Mouse (Mus musculus) forebrain, postnatal 0 days (tissue): Measurements from ENCODE around the gene Tmem28. TPM values are rescaled to one million over a fixed set of nuclear protein-coding genes. Genes with fewer than 3 reads are reported as not detected.
A peak's percentile ranks its signal among the peaks of the same experiment; 100 is the strongest.

Experiments used
- ATAC-seq: fragments of 200-750 bp; cut with Nextera tagmentation; 2 replicates; pipeline ENCODE4 v1.8.0; 2017; ENCODE audit warnings: mild to moderate bottlenecking, moderate library complexity
- DNase-seq: peaks from one replicate; pipeline ENCODE4 v3.0.0-alpha.2; 2015
- H3K27ac ChIP-seq: fragments of 300-500 bp; sonication (generic); 2 replicates; pipeline ENCODE4 v1.5.1; 2014; ENCODE audit warnings: low read depth, mild to moderate bottlenecking, antibody characterized with exemption, low read length, moderate library complexity, mixed read lengths
- H3K27me3 ChIP-seq: fragments of 300-500 bp; sonication (generic); 2 replicates; pipeline ENCODE4 v1.6.1; 2014; ENCODE audit warnings: mild to moderate bottlenecking, low read length, mixed read lengths; ENCODE audit not compliant: insufficient read depth
- H3K36me3 ChIP-seq: fragments of 300-500 bp; sonication (generic); 2 replicates; pipeline ENCODE4 v1.6.1; 2014; ENCODE audit warnings: mild to moderate bottlenecking, moderate library complexity; ENCODE audit not compliant: insufficient read depth
- H3K4me1 ChIP-seq: fragments of 300-500 bp; sonication (generic); 2 replicates; pipeline ENCODE4 v1.6.1; 2014; ENCODE audit warnings: antibody characterized with exemption; ENCODE audit not compliant: insufficient read depth
- H3K4me2 ChIP-seq: fragments of 300-500 bp; sonication (generic); 2 replicates; pipeline ENCODE4 v1.6.1; 2014; ENCODE audit warnings: low read depth, mild to moderate bottlenecking, moderate library complexity
- H3K4me3 ChIP-seq: fragments of 300-500 bp; sonication (generic); 2 replicates; pipeline ENCODE4 v1.5.1; 2014; ENCODE audit warnings: low read depth, low read length, mixed read lengths
- H3K9ac ChIP-seq: fragments of 300-500 bp; sonication (generic); 2 replicates; pipeline ENCODE4 v1.6.1; 2014; ENCODE audit warnings: mild to moderate bottlenecking
- H3K9me3 ChIP-seq: fragments of 300-500 bp; sonication (generic); 2 replicates; pipeline ENCODE4 v1.6.1; 2016; ENCODE audit warnings: low read length
- CTCF ChIP-seq: sonication (generic); IDR thresholded peaks from 2 replicates; pipeline ENCODE4 v1.5.1; 2016; ENCODE audit warnings: antibody characterized with exemption, control low read depth, low read depth
- WGBS: fragments of 180-500 bp; shearing (Covaris S2); extraction: QIAGEN DNeasy Blood & Tissue Kit; methylation state at CpG from one replicate; pipeline ENCODE4 v1.1.7; 2014; 5-methylcytosine and 5-hydroxymethylcytosine counted together
- polyA plus RNA-seq: library from polyadenylated mRNA; unstranded; fragments of >200 nt; fragmentation: Nextera tagmentation; extraction: Ambion mirVana; gene quantifications from 2 replicates; pipeline ENCODE4 v1.2.1, GENCODE M21; 2015
- total RNA-seq: library from RNA; depleted of rRNA; stranded (reverse); fragments of >200 nt; gene quantifications from 2 replicates; pipeline ENCODE4 v1.2.3, GENCODE M21; 2014; rRNA removed

Tmem28 gene
- 9.2 and 12.0 TPM in 2 replicates for total RNA-seq
- polyA plus RNA-seq = 1.4 and 1.6 TPM in 2 replicates

DNA sequence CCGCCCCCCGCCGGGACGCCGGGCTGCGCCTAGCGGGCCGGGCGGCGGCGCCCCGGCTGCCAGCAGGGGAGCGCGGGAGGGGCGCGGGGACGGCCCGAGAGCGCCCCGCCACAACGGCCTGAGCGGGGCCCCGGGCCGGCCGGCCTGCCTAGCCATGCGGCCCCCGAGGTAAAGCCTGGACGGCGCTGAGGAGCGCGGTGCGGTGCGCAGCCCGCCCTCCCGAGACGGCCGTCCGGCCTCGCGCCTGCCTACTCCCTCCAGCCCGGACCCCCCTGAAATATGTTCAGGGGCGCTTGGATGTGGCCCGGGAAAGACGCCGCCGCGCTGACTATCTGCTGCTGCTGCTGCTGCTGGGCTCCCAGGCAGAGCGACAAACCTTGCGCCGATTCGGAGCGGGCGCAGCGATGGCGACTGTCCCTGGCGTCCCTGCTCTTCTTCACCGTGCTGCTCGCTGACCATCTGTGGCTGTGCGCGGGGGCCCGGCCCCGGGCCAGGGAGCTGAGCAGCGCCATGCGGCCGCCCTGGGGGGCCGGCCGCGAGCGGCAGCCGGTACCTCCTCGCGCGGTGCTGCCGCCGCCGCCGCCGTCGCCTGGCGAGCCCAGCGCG is at the start of gene Tmem28:
Gene Tmem28 (plus strand): TSS at position 232 of the 606 bp plus-strand sequence.
- peak; percentile 15 for DNase-seq
- Histone ChIP-seq H3K27ac (peak within 1 kb of the TSS; percentile 75), H3K4me2 (peak within 1 kb of the TSS; percentile 64), H3K9ac (peak within 1 kb of the TSS; percentile 47), H3K27me3 (no peaks in the 10 kb centered on the region), H3K4me1 (no peaks in the 10 kb centered on the region), H3K36me3 (no peaks in the 10 kb centered on the region), H3K9me3 (no peaks in the 10 kb centered on the region), H3K4me3 (peak within 1 kb of the TSS; percentile 50)
- no peak for TF ChIP-seq CTCF
- WGBS = 30% methylated on average over 55 of the region's 82 CpGs
- ATAC-seq = peak; percentile 2; the same call in 1 of the 2 replicates

- ATAC-seq (peak; percentile 38; the same call in 1 of the 2 replicates), DNase-seq (peak; percentile 19)
- 44% methylated on average over 4 of the region's 4 CpGs for WGBS
Measured at GRCm38 (mm10) chrX:99780308-99780707, 40.5 kb upstream of the Tmem28 start.

GRCm38 (mm10) chrX:99808375-99808774 is 12.4 kb upstream of the Tmem28 start:
- Histone ChIP-seq H3K4me1 (no peaks in the 10 kb centered on the region), H3K4me3 (no peak overlapping the region), H3K9ac (no peak overlapping the region), H3K4me2 (no peak overlapping the region), H3K36me3 (no peaks in the 10 kb centered on the region), H3K9me3 (no peaks in the 10 kb centered on the region), H3K27ac (no peak overlapping the region), H3K27me3 (no peaks in the 10 kb centered on the region)
- 0 out of 2 replicates have a peak, but pooled peaks have one; percentile 36 for ATAC-seq
- peak; percentile 55 for TF ChIP-seq CTCF
- 56% methylated on average over 1 of the region's 1 CpGs for WGBS
- peak; percentile 52 for DNase-seq

More at GRCm38 (mm10) chrX:99780308-99780707, 40.5 kb upstream of the Tmem28 start:
- Histone ChIP-seq H3K9ac (no peak overlapping the region), H3K36me3 (no peaks in the 10 kb centered on the region), H3K4me2 (no peak overlapping the region), H3K4me1 (no peaks in the 10 kb centered on the region), H3K4me3 (no peak overlapping the region), H3K9me3 (no peaks in the 10 kb centered on the region), H3K27me3 (no peaks in the 10 kb centered on the region), H3K27ac (no peak overlapping the region)
- TF ChIP-seq CTCF = no peak

- Histone ChIP-seq H3K36me3 (no peaks in the 10 kb centered on the region), H3K4me3 (peak overlapping the region; percentile 50), H3K27ac (peak overlapping the region; percentile 75), H3K27me3 (no peaks in the 10 kb centered on the region), H3K9ac (peak overlapping the region; percentile 47), H3K9me3 (no peaks in the 10 kb centered on the region), H3K4me1 (no peaks in the 10 kb centered on the region), H3K4me2 (peak overlapping the region; percentile 64)
- TF ChIP-seq CTCF = peak; percentile 71
- ATAC-seq (peak; percentile 74), DNase-seq (peak; percentile 81)
- WGBS = 49% methylated on average over 20 of the region's 22 CpGs
Measured at GRCm38 (mm10) chrX:99819395-99819935, 1.4 kb upstream of the Tmem28 start.

- peak; percentile 76 for DNase-seq
- Histone ChIP-seq H3K4me3 (peak overlapping the region; percentile 50), H3K9me3 (no peaks in the 10 kb centered on the region), H3K27me3 (no peaks in the 10 kb centered on the region), H3K4me1 (no peaks in the 10 kb centered on the region), H3K4me2 (peak overlapping the region; percentile 64), H3K36me3 (no peaks in the 10 kb centered on the region), H3K27ac (peak overlapping the region; percentile 75), H3K9ac (peak overlapping the region; percentile 47)
- ATAC-seq = peak; percentile 83
- TF ChIP-seq CTCF = no peak
- 34% methylated on average over 80 of the region's 105 CpGs for WGBS
Measured at GRCm38 (mm10) chrX:99819936-99820789, 658 bp upstream of the Tmem28 start.

- no peak for TF ChIP-seq CTCF
- no peaks in the 10 kb centered on the region for H3K4me1 ChIP-seq
- 5% methylated on average over 2 of the region's 2 CpGs for WGBS
- H3K9me3 ChIP-seq = no peaks in the 10 kb centered on the region
- DNase-seq = no peak
- no peak overlapping the region for H3K4me2 ChIP-seq
- no peak overlapping the region for H3K27ac ChIP-seq
- ATAC-seq = no peak
- H3K9ac ChIP-seq = no peak overlapping the region
- no peak overlapping the region for H3K4me3 ChIP-seq
- H3K27me3 ChIP-seq = no peaks in the 10 kb centered on the region
- H3K36me3 ChIP-seq = no peaks in the 10 kb centered on the region
Measured at GRCm38 (mm10) chrX:99842090-99842489, 21.3 kb downstream of the Tmem28 start.
